Mouse (Mus musculus): ENCODE measurements around the gene Gm8165.
"Not testable (repeated sequence)": the region's sequence is repeated elsewhere in the genome, so short reads cannot be mapped to it uniquely, and the experiment has no call there.

Gene Gm8165

GRCm38 (mm10) chr14:43677099-43677498 lies at the start of gene Gm8165:
Gene Gm8165, minus strand, starts transcription at chr14:43677199.
- DNase-seq (ENCODE audit: low spot score in 2 of 2) = not testable (repeated sequence)

DNA sequence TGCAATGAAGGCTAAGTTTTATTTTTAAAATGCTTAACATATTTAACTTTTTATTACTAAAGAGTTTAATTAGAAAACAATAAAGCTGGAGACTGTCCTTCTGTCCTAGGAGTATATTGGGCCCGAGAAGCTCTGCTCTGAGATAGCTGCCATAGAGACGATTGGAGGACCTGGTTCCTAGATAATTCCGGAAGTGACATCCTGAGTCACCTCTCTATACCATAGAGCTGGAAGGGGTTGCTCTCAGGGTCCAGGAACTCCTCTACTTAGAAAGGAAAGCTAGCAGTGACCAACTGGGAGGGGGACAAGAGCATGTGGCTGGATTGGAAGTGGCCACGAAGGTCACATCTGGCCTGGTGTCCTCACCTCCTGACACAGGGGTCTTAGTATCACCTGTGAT lies 20.6 kb upstream of the Gm8165 start, which contains the start of gene Gm7324:
Gene Gm7324 (plus strand): TSS at position 208 of the 400 bp plus-strand sequence.
- DNase-seq (ENCODE audit: low spot score in 2 of 2) = not testable (repeated sequence)
